Mouse (Mus musculus): ENCODE measurements at regions not wholly inside any gene's neighbourhood (a gene's known extent, or its start where the extent isn't known, plus 50 kb on each side); places are given as distances from the start of the nearest gene placed in this dataset.

GRCm38 (mm10) chr5:125904426-125904825 lies 372.9 kb downstream of the Tmem132b start:
- TF ChIP-seq ETS1 (conservative IDR thresholded peaks at IDR 0.05; ENCODE audit: low read depth, low read length) (no peak), CTCF (conservative IDR thresholded peaks at IDR 0.05 in 1 of 2, IDR thresholded peaks at IDR 0.05 in 1 of 2; ENCODE audit: low read depth in 2 of 2, low read length in 2 of 2) (no peak)

Measured in CH12.LX (cell line).